Mouse (Mus musculus): ENCODE results near the gene Ntf3. TPM values are rescaled to one million over a fixed set of nuclear protein-coding genes. Genes with fewer than 3 reads are reported as not detected.

The Ntf3 gene
- polyA plus RNA-seq, 1 experiment: 1.3 TPM

- TF ChIP-seq CTCF (IDR thresholded peaks at IDR 0.05; ENCODE audit: borderline replicate concordance, extremely low read depth, insufficient read depth, insufficient read length) (no peak), POLR2A (IDR thresholded peaks at IDR 0.05; ENCODE audit: borderline replicate concordance, extremely low read depth, insufficient read depth, insufficient read length, poor library complexity, severe bottlenecking) (no peak)
- no peak for DNase-seq (ENCODE audit: low read depth)
These were observed 48.5 kb downstream of the Ntf3 start for GRCm38 (mm10) chr6:126118247-126118646.

- no peak for TF ChIP-seq POLR2A (IDR thresholded peaks at IDR 0.05; ENCODE audit: borderline replicate concordance, extremely low read depth, insufficient read depth, insufficient read length, poor library complexity, severe bottlenecking)
- TF ChIP-seq CTCF (IDR thresholded peaks at IDR 0.05; ENCODE audit: borderline replicate concordance, extremely low read depth, insufficient read depth, insufficient read length): no peak
These were observed 49.5 kb downstream of the Ntf3 start for GRCm38 (mm10) chr6:126117191-126117590.

GRCm38 (mm10) chr6:126114934-126115633, 51.6 kb downstream of the Ntf3 start:
- peak; percentile 18 for DNase-seq (ENCODE audit: low read depth)
- TF ChIP-seq POLR2A (IDR thresholded peaks at IDR 0.05; ENCODE audit: borderline replicate concordance, extremely low read depth, insufficient read depth, insufficient read length, poor library complexity, severe bottlenecking): no peak
- no peak for TF ChIP-seq CTCF (IDR thresholded peaks at IDR 0.05; ENCODE audit: borderline replicate concordance, extremely low read depth, insufficient read depth, insufficient read length)

More at GRCm38 (mm10) chr6:126117191-126117590, 49.5 kb downstream of the Ntf3 start:
- DNase-seq (ENCODE audit: low read depth): no peak

GRCm38 (mm10) chr6:126110892-126111835, 55.5 kb downstream of the Ntf3 start:
- TF ChIP-seq POLR2A (IDR thresholded peaks at IDR 0.05; ENCODE audit: borderline replicate concordance, extremely low read depth, insufficient read depth, insufficient read length, poor library complexity, severe bottlenecking) (no peak), CTCF (IDR thresholded peaks at IDR 0.05; ENCODE audit: borderline replicate concordance, extremely low read depth, insufficient read depth, insufficient read length) (no peak)
- no peak for DNase-seq (ENCODE audit: low read depth)

GRCm38 (mm10) chr6:126109184-126109583, 57.5 kb downstream of the Ntf3 start:
- DNase-seq (ENCODE audit: low read depth): no peak

GRCm38 (mm10) chr6:126108771-126109170, 57.9 kb downstream of the Ntf3 start:
- DNase-seq (ENCODE audit: low read depth): no peak
- TF ChIP-seq POLR2A (IDR thresholded peaks at IDR 0.05; ENCODE audit: borderline replicate concordance, extremely low read depth, insufficient read depth, insufficient read length, poor library complexity, severe bottlenecking) (no peak), CTCF (IDR thresholded peaks at IDR 0.05; ENCODE audit: borderline replicate concordance, extremely low read depth, insufficient read depth, insufficient read length) (no peak)

More at GRCm38 (mm10) chr6:126109184-126109583, 57.5 kb downstream of the Ntf3 start:
- TF ChIP-seq POLR2A (IDR thresholded peaks at IDR 0.05; ENCODE audit: borderline replicate concordance, extremely low read depth, insufficient read depth, insufficient read length, poor library complexity, severe bottlenecking): no peak
- no peak for TF ChIP-seq CTCF (IDR thresholded peaks at IDR 0.05; ENCODE audit: borderline replicate concordance, extremely low read depth, insufficient read depth, insufficient read length)

GRCm38 (mm10) chr6:126107398-126107797, 59.3 kb downstream of the Ntf3 start:
- no peak for TF ChIP-seq CTCF (IDR thresholded peaks at IDR 0.05; ENCODE audit: borderline replicate concordance, extremely low read depth, insufficient read depth, insufficient read length)

GRCm38 (mm10) chr6:126106798-126107173, 59.9 kb downstream of the Ntf3 start:
- no peak for DNase-seq (ENCODE audit: low read depth)
- TF ChIP-seq CTCF (IDR thresholded peaks at IDR 0.05; ENCODE audit: borderline replicate concordance, extremely low read depth, insufficient read depth, insufficient read length): no peak
- no peak for TF ChIP-seq POLR2A (IDR thresholded peaks at IDR 0.05; ENCODE audit: borderline replicate concordance, extremely low read depth, insufficient read depth, insufficient read length, poor library complexity, severe bottlenecking)

More at GRCm38 (mm10) chr6:126107398-126107797, 59.3 kb downstream of the Ntf3 start:
- DNase-seq (ENCODE audit: low read depth): no peak

- peak; percentile 77 for DNase-seq (ENCODE audit: low read depth)
- TF ChIP-seq POLR2A (IDR thresholded peaks at IDR 0.05; ENCODE audit: borderline replicate concordance, extremely low read depth, insufficient read depth, insufficient read length, poor library complexity, severe bottlenecking): no peak
- no peak for TF ChIP-seq CTCF (IDR thresholded peaks at IDR 0.05; ENCODE audit: borderline replicate concordance, extremely low read depth, insufficient read depth, insufficient read length)
These were observed 60.5 kb downstream of the Ntf3 start for GRCm38 (mm10) chr6:126106051-126106797.

GRCm38 (mm10) chr6:126105083-126105740, 61.5 kb downstream of the Ntf3 start:
- no peak for DNase-seq (ENCODE audit: low read depth)

More at GRCm38 (mm10) chr6:126105083-126105740, 61.5 kb downstream of the Ntf3 start:
- TF ChIP-seq POLR2A (IDR thresholded peaks at IDR 0.05; ENCODE audit: borderline replicate concordance, extremely low read depth, insufficient read depth, insufficient read length, poor library complexity, severe bottlenecking) (no peak), CTCF (IDR thresholded peaks at IDR 0.05; ENCODE audit: borderline replicate concordance, extremely low read depth, insufficient read depth, insufficient read length) (no peak)

Data from brain, embryonic 14.5 days (tissue).